Mouse (Mus musculus) brain, embryonic 14.5 days (tissue): ENCODE measurements at regions not wholly inside any gene's neighbourhood (a gene's known extent, or its start where the extent isn't known, plus 50 kb on each side); places are given as distances from the start of the nearest gene placed in this dataset.

ENCODE experiments used
- CTCF ChIP-seq: fragments of 200-500 bp; IDR thresholded peaks from 2 replicates; pipeline ENCODE4 v1.5.1; 2012; ENCODE audit warnings: inconsistent platforms, mild to moderate bottlenecking, moderate library complexity, borderline replicate concordance; ENCODE audit not compliant: insufficient read depth, insufficient read length; ENCODE audit errors: extremely low read depth
- POLR2A ChIP-seq: fragments of 200-500 bp; IDR thresholded peaks from 2 replicates; pipeline ENCODE4 v1.6.1; 2012; ENCODE audit warnings: mild to moderate bottlenecking, inconsistent platforms, borderline replicate concordance; ENCODE audit not compliant: poor library complexity, insufficient read depth, insufficient read length, severe bottlenecking; ENCODE audit errors: extremely low read depth

DNA sequence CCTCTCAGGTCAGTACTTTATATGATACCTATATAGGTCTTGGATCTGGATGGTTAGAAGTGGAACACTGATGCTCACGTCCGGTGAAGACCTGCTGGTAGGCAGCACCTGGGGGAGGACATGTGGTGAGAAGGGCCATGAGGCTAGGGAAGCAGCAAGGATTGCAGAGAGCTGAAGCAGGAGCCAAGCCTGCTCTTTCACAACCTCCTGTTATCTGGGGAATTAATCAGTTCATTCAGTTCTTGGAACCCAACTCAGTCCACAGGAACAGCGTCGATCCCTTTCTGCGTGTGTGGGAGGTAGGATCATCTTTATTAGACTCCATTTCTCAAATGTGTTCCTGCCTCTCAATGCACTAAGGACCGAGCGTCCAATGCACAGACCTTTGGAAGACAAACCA, 107.9 kb upstream of the Ofcc1 start:
- TF ChIP-seq CTCF (no peak), POLR2A (no peak)
